Mouse (Mus musculus) embryo, embryonic 9.5 days (tissue): Measurements from ENCODE around the gene Olfr713.

Source experiments
- DNase-seq: peaks from one replicate; pipeline ENCODE4 v3.0.0-alpha.2; 2017; ENCODE audit errors: extremely low spot score

Olfr713 gene

GRCm38 (mm10) chr7:107030874-107031273 is at the start of gene Olfr713:
TSS of gene Olfr713 (plus strand) at chr7:107031174.
- DNase-seq = no peak

- DNase-seq = no peak
Observed at GRCm38 (mm10) chr7:106985236-106985635, 45.7 kb upstream of the Olfr713 start.

DNA sequence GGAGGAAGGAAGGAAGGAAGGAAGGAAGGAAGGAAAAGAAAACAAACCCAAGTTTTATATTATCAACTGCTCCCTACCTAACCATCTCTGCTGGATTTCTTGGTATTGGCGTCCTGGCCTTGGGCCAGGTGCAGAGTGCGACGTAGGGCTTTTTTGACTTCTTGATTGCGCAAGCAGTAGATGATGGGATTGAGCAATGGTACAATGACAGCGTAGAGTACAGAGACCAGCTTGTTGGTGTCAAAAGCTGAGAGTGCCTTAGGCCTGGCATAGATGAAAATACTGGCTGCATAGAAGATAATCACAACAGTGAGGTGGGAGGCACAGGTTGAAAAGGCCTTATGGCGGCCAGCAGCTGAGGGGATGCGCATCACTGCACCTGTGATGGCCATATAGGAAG is 30.2 kb upstream of the Olfr713 start:
- DNase-seq = no peak

DNA sequence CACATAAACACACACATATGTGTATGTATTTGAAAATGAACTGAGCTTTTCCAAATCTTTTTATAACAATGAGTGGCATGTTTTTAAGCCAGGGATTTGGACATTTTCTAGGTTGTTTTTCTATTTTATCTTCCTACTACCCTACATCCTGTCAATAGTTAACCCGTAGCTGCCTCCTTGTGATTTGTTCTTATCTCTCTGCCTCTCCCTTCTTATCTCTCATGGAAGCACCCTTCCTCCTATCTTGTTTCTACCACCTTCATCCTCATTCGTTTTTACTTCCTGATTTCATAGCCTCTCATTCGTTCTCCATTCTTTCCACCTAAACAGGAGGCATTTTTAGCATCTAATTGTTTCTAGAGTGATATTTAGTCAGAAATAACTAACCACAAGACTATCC is 26.8 kb upstream of the Olfr713 start:
- DNase-seq = no peak

DNA sequence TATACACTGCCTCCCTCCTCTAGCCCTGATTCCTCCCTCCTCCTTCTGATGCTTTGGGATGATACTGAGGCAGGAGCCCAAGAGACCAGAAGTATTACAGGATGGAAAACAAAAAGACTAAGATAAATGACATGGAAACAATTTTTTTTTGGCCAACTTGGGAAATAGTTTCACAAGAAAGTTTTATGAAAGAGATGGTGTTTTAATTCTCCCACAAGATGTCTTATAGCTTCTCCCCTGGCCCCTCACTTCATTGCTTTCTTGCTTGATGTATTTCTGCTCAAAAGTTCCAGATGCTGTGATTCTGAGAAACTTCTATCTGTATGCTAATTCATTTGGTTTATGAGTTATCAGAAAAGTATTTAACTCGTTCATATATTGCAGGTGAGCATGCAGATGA is 25.0 kb upstream of the Olfr713 start, which contains the start of gene Olfr2:
TSS of gene Olfr2 (minus strand) at position 101 of the 400 bp plus-strand sequence.
- DNase-seq = no peak

GRCm38 (mm10) chr7:107039934-107040563 is 9.1 kb downstream of the Olfr713 start:
- DNase-seq = no peak

DNA sequence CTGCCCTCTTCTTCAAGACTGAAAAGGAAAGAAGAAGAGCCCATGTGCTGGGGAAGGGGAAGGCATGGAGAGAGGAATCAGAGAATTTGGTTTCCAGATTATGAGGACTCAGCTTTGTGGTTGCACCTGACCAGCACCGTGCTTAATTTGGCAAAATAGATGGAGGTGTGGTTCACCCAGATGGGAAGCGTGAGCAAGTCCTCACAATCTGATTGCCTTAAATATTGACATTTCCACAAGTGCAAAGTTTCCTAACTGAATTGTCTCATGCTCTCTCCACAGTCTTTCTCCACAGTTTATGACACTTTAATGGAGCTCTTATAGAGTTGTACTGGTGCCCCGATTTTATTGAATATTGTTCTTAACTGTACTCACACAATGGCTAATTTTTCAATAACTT is 12.2 kb downstream of the Olfr713 start:
- no peak for DNase-seq

DNA sequence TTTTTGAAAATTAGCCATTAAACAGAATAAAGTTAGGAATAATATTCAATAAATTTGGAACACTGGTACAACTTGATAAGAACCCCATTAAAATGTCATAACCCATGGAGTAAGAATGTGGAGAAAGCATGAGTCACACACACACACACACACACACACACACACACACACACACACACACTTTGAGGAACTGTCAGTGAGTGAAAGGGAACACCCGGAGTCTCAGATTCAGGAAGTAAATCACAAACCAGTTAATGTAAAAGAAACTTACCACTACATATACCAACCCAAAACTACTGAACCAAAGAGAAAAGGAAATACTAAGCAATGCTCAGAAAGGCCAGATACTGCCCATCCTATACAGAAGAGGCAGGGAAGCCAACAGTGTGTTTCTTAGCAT is 13.4 kb downstream of the Olfr713 start:
- no peak for DNase-seq

DNA sequence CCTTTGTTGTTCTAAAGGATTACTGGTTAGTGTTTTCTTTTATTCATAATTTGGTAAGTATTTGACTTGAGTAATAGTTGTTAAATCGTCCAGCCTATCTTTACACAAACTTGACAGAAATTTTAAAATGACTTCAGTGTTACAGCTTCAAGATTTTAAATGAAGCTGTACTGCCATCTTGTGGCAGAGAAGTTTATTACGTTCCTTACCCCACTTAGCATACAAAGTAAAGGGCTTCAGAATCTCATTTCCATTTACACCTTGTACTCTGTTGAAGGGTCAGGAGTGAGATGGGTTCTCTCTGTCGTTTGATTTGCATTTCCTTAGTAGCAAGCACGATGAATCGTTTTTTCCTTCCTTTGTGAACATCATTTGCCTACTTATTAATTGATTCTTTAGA is 14.9 kb downstream of the Olfr713 start:
- DNase-seq = peak; percentile 43

GRCm38 (mm10) chr7:107047578-107047977 is 16.6 kb downstream of the Olfr713 start:
- no peak for DNase-seq

GRCm38 (mm10) chr7:107070681-107071080 is 39.7 kb downstream of the Olfr713 start, which contains the start of gene Olfr714:
TSS of gene Olfr714 (plus strand) at chr7:107070981.
- no peak for DNase-seq
